Mouse (Mus musculus): ENCODE data around the gene Lrpprc. TPM values are rescaled to one million over a fixed set of nuclear protein-coding genes. Genes with fewer than 3 reads are reported as not detected.

The Lrpprc gene
- total and polyA plus RNA-seq, 3 experiments = 54.4 to 73.8 (median 65.9) TPM

DNA sequence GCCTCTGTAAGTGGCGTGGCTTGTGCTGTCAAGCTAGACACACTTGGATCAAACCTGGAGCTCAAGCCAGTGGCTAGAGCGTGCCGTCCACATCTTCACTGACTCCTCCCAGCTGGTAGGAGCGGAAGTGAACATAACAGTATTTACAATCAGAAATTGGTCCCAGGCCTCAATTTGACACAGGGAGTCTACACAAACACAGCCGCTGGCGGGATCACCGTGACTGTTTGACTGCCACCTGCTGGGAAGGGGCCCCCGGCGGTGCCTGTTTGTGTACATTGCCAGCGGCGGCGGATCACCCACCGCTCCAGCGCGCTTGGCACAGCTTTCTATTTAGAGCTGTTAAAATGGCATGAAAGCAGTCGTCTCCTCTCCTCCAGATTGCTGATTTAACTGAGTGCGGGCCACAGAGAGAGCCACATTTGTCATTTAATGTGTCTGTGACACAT is 81.2 kb downstream of the Lrpprc start:
- Histone ChIP-seq H3K79me2 (replicated peaks; ENCODE audit: control insufficient read depth, extremely low read depth, insufficient read depth, poor library complexity, severe bottlenecking) (no peaks in the 10 kb centered on the region), H3K27me3 (replicated peaks) (no peaks in the 10 kb centered on the region), H3K9ac (ENCODE audit: insufficient read depth, low read depth) (no peak overlapping the region), H3K36me3 (replicated peaks in 1 of 2; ENCODE audit: control insufficient read depth in 1 of 2, insufficient read depth in 1 of 2, low read length in 1 of 2) (peaks cover 46 to 82% of the 10 kb centered on the region in 2 experiments), H3K9me3 (replicated peaks; ENCODE audit: low read length) (no peaks in the 10 kb centered on the region), H3K4me3 (replicated peaks in 1 of 3; ENCODE audit: low read depth in 2 of 3, low read length in 2 of 3, poor library complexity in 1 of 3) (no peak overlapping the region), H3K27ac (ENCODE audit: insufficient read depth, low read depth) (no peak overlapping the region), H3K4me1 (ENCODE audit: control insufficient read depth in 1 of 2, insufficient read depth in 2 of 2) (peaks cover 0 to 1% of the 10 kb centered on the region in 2 experiments; a peak in 1 of 4 replicates), H3K4me2 (ENCODE audit: insufficient read depth, low read depth, poor library complexity, severe bottlenecking) (no peak overlapping the region)
- in situ Hi-C loops (cut with MboI; ENCODE audit: low pct_ligation_motif_present, low pct_unique_long_range_greater_than_20kb, low sequenced_read_pairs) (no loop called here), dilution Hi-C loops (cut with MboI; ENCODE audit: extremely low pct_ligation_motif_present, extremely low pct_unique_long_range_greater_than_20kb, low sequenced_read_pairs) (no loop called here)
- no peak for DNase-seq (ENCODE audit: extremely low read depth)
- no peak for TF ChIP-seq JUND (conservative IDR thresholded peaks at IDR 0.05; ENCODE audit: low read depth, low read length)
- no peak for TF ChIP-seq JUN (IDR thresholded peaks at IDR 0.05; ENCODE audit: insufficient read depth, low read depth, low read length)
- TF ChIP-seq ETS1 (conservative IDR thresholded peaks at IDR 0.05; ENCODE audit: low read depth, low read length) = no peak
- no peak for TF ChIP-seq ZKSCAN1 (IDR thresholded peaks at IDR 0.05; ENCODE audit: borderline replicate concordance, low read depth, low read length)
- TF ChIP-seq KAT2A (IDR thresholded peaks at IDR 0.05; ENCODE audit: insufficient replicate concordance, low read length) = no peak
- TF ChIP-seq ZMIZ1 (IDR thresholded peaks at IDR 0.05; ENCODE audit: low read depth, low read length) = no peak
- no peak; a peak in 1 of 4 replicates for TF ChIP-seq CTCF (conservative IDR thresholded peaks at IDR 0.05 in 1 of 2, IDR thresholded peaks at IDR 0.05 in 1 of 2; ENCODE audit: low read depth in 2 of 2, low read length in 2 of 2)
- no peak for TF ChIP-seq ELF1 (IDR thresholded peaks at IDR 0.05; ENCODE audit: low read depth, low read length)
- no peak for TF ChIP-seq BHLHE40 (IDR thresholded peaks at IDR 0.05; ENCODE audit: low read depth, low read length)
- TF ChIP-seq NELFE (IDR thresholded peaks at IDR 0.05; ENCODE audit: low read depth, low read length) = no peak
- TF ChIP-seq SMC3 (IDR thresholded peaks at IDR 0.05; ENCODE audit: low read depth, low read length) = no peak
- TF ChIP-seq EP300 (IDR thresholded peaks at IDR 0.05; ENCODE audit: low read length) = no peak
- no peak for TF ChIP-seq RCOR1 (conservative IDR thresholded peaks at IDR 0.05; ENCODE audit: low read depth, low read length)
- no peak for TF ChIP-seq PAX5 (IDR thresholded peaks at IDR 0.05; ENCODE audit: low read length)
- no peak for TF ChIP-seq MEF2A (IDR thresholded peaks at IDR 0.05; ENCODE audit: borderline replicate concordance, low read depth, low read length)
- TF ChIP-seq GABPA (IDR thresholded peaks at IDR 0.05; ENCODE audit: insufficient replicate concordance, low read depth, low read length) = no peak

DNA sequence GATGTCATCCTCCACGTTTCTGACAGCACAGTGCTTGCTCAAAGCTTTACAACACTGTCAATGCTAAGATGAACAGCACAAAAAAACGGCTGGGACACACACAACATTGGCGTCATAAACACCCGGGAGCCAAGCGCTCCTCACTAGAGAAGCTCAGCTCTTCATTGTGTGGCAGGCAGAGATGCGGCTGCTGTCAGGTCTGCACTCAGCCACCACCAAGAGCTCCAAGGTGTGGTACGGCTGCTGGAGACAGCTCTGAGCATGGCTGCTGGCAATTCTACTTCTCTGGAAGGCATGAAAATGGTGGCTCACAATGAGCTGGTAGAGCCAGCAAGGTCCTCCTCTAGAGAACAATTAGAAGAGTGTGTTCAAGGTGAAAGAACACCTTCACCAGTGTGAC is 81.8 kb downstream of the Lrpprc start:
- Histone ChIP-seq H3K9ac (ENCODE audit: insufficient read depth, low read depth) (no peak overlapping the region), H3K4me2 (ENCODE audit: insufficient read depth, low read depth, poor library complexity, severe bottlenecking) (no peak overlapping the region), H3K4me1 (ENCODE audit: control insufficient read depth in 1 of 2, insufficient read depth in 2 of 2) (peaks cover 0 to 7% of the 10 kb centered on the region in 2 experiments; a peak in 1 of 4 replicates), H3K4me3 (replicated peaks in 1 of 3; ENCODE audit: low read depth in 2 of 3, low read length in 2 of 3, poor library complexity in 1 of 3) (no peak overlapping the region), H3K27me3 (replicated peaks) (no peaks in the 10 kb centered on the region), H3K27ac (ENCODE audit: insufficient read depth, low read depth) (no peak overlapping the region), H3K9me3 (replicated peaks; ENCODE audit: low read length) (no peaks in the 10 kb centered on the region), H3K36me3 (replicated peaks in 1 of 2; ENCODE audit: control insufficient read depth in 1 of 2, insufficient read depth in 1 of 2, low read length in 1 of 2) (peaks cover 50 to 85% of the 10 kb centered on the region in 2 experiments), H3K79me2 (replicated peaks; ENCODE audit: control insufficient read depth, extremely low read depth, insufficient read depth, poor library complexity, severe bottlenecking) (no peaks in the 10 kb centered on the region)
- TF ChIP-seq NELFE (IDR thresholded peaks at IDR 0.05; ENCODE audit: low read depth, low read length) (no peak), MEF2A (IDR thresholded peaks at IDR 0.05; ENCODE audit: borderline replicate concordance, low read depth, low read length) (no peak), HCFC1 (IDR thresholded peaks at IDR 0.05; ENCODE audit: low read depth, low read length) (no peak), CHD2 (IDR thresholded peaks at IDR 0.05; ENCODE audit: low read length) (no peak), NRF1 (IDR thresholded peaks at IDR 0.05; ENCODE audit: low read depth, low read length) (no peak), MAX (IDR thresholded peaks at IDR 0.05; ENCODE audit: low read length) (no peak), MYC (IDR thresholded peaks at IDR 0.05; ENCODE audit: low read depth, low read length) (no peak), TCF12 (IDR thresholded peaks at IDR 0.05; ENCODE audit: low read depth, low read length) (no peak), JUND (conservative IDR thresholded peaks at IDR 0.05; ENCODE audit: low read depth, low read length) (no peak), KAT2A (IDR thresholded peaks at IDR 0.05; ENCODE audit: insufficient replicate concordance, low read length) (no peak), CTCF (conservative IDR thresholded peaks at IDR 0.05 in 1 of 2, IDR thresholded peaks at IDR 0.05 in 1 of 2; ENCODE audit: low read depth in 2 of 2, low read length in 2 of 2) (no peak), TBP (conservative IDR thresholded peaks at IDR 0.05; ENCODE audit: low read depth, low read length) (no peak), E2F4 (IDR thresholded peaks at IDR 0.05; ENCODE audit: insufficient replicate concordance, low read depth, low read length) (no peak), MAFK (IDR thresholded peaks at IDR 0.05; ENCODE audit: insufficient replicate concordance, low read length) (no peak)
- dilution Hi-C loops (cut with MboI; ENCODE audit: extremely low pct_ligation_motif_present, extremely low pct_unique_long_range_greater_than_20kb, low sequenced_read_pairs) (no loop called here), in situ Hi-C loops (cut with MboI; ENCODE audit: low pct_ligation_motif_present, low pct_unique_long_range_greater_than_20kb, low sequenced_read_pairs) (no loop called here)
- DNase-seq (ENCODE audit: extremely low read depth) = no peak

Data from CH12.LX (cell line).